Mouse (Mus musculus) right cerebral cortex, postnatal 14 days (tissue): ENCODE data around the gene Agbl3.

Source experiments
- DNase-seq: peaks from one replicate; pipeline ENCODE4 v3.0.0; 2022

Agbl3 gene

DNA sequence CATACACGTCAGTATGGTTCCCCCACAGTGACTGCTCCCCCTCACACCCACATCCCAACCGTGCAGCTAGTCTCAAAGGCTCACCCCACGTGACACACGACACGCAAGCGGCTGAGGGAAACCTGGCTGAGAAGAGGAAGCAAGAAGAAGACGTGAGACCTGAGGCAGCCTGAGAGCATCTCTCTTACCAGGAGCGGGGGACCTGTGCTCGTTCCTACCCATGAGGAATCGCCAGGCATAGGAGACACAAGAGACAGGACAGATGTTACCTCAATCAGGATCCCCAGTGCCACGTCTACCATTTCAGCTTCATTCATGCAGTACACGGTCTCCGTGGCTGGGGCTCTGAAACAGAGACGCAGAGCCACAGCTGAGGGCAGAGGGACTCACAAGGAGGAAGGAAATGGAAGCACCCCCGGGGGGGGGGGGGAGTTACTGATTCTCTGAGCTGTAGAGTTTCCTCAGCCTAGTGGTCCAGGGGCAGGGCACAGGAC, 95.1 kb downstream of the Agbl3 start:
- DNase-seq = no peak

DNA sequence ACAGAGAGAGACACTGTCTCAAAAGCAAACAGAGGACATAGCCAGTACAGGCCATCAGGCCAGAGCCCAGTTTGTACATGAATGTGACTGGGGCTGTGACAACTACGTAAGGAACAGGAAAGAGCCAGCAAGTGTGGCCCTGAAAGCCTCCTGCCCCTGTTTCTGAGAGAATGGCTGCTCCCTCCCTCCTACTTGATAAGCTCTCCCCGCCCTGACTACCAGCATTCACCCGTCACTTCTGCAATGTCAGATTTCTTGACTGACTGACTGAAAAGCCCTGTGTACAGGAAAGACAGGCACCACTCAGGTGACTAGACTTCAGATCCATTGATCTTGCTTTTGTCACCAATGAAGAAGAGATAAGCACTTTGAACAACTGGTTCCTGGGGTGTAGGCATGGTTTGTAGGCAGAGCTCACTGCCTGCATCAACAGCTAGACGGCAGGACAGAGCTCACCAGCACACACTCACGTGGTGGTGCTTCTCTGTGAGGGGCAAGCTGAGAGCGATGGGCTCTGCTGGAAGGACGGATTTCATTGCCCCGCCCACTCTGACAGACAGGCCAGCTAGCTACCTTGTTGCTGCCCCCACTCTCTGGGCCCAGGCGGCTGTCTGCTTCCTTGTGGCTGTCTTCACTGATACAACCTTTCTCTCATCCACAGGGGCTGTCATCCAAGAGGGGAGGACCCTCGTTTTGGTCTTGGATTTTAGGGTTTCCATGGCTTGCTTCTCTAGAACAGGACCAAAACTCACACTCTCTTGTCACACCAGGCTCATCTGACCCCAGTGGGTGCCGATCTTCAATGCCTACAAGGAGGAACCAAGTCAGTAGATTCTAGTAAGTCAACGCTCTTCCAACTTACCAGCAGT, 96.0 kb downstream of the Agbl3 start:
- no peak for DNase-seq

DNA sequence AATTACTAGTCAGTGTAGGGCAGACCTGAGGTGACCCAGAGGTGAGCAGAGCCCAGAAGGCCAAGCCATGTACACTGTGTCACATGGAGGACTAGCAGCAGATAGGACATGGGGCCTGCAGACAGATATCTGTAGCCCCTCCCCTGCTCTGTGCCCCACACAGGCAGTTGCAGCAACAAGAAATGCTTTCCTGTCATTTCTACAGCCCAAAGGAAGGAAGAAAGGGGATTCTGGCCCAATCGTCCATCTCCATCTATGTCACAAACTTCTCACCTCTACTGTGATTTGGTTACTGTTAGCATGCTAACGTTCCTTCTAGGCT, 96.6 kb downstream of the Agbl3 start:
- DNase-seq = no peak

DNA sequence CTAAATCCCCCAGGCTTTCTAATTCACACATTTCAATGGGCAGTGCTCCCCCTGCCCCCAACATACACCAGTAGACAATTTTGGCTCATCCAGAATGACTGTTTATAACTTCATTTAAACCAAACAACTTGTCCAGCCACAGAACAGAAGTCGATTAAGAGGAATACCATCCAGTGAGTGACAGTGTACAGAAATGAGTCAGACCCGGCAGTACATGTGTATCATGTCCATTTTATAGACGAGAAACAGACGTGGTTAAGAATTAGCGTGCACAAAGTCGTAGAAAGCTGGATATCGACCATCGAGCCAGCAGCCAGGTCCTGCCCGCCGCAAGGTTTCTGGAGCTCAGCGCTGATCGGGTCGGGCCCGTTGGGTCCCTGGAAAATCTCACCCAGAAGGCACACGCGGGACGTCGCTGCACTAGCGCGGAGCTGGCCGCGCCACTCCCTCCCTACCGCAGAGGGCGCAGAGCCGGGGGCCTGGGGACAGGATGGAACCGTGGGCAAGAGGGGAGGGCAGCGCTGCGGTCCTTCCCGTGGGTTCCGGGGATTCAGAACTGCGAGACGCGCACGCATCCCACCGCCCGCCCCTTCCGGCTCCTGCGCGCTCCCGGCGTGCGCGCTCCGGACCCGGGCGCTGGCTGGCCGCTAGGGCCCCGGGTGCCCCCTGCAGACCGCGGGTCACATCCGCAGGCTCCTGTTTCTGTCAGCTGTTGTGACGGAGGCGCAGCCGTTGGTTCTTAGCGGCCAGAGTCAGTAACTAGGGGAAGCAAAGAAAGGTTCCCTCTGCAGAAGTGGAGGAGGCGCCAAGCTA, 97.5 kb downstream of the Agbl3 start, which contains the start of gene Cyren:
Cyren (minus strand) TSS at position 552 of the 813 bp plus-strand sequence.
- peak; percentile 88 for DNase-seq

DNA sequence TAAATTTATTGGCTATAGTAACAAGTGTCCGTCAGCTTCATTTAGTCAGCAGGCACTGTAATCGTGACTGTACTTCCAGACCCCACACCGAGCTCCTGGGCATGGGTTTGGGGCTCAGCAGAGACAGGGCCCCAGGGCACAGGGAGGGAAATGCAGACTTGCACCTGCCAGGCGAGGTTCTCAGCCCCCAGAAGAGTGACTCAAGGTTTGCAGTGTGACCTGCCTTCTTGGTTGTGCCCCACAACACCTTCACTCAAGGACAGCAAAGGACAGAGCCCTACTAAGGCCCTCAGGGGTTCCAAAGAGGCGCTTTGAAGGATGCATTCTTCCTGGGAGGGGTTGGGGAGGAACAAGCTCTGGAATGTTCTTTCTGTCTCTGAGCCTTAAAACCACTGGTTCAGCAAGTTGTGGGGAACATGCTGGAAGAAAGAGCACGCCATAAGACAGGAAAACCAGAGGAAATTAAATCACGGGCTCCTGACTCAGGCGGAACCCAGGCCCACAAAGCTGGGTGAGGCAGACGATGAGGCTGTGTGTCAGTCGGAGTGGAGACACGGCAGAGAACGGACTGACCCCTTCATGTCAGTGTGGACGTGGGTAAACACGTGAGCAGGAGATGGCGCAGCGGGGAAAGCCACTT, 99.0 kb downstream of the Agbl3 start:
- DNase-seq = no peak

DNA sequence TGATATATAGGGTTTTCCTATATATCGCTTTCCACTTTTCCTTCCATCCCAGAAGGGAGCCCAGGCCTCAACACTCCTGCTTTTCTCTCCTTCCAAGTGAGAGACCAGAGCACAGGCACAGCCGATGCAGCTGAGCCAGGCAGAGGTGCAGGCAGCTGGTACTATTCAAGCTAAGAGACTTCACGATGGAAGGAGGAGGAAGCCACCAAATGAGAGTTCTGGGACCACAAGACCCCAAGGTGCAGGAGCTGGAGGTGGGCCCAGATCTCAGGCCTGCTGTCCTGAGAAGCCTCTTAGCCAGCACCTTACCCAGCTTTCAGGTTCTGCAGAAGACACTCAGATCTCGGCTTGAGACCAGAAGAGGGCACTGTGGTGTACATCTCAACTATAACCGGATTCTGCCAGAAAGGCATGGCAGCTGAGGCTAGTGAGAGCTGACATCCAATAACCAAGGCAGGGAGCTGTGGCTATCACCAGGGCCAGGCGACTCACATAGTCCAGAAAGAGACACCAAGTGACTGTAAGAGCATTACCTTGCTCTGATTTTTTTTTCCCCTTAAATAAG, 99.8 kb downstream of the Agbl3 start:
- peak; percentile 55 for DNase-seq

DNA sequence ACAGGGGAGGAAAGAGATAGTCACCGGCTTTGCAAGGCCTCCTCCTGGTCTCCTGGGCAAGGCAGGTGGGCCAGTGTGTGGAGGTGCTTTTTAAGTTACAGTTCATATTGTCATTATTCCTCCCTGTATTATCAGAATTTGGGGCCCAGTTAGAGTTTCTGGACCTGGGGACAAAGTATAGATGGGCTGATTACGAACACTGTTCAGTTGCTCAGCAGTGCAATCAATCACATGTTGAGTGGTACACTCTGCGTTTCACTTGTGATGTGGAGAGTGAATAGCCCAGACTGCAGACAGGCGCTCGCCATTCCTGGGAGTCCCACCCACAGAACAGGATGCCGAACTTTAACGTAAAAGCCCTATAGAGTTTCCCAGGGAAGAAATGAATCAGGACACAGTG, 104.5 kb downstream of the Agbl3 start:
- no peak for DNase-seq

DNA sequence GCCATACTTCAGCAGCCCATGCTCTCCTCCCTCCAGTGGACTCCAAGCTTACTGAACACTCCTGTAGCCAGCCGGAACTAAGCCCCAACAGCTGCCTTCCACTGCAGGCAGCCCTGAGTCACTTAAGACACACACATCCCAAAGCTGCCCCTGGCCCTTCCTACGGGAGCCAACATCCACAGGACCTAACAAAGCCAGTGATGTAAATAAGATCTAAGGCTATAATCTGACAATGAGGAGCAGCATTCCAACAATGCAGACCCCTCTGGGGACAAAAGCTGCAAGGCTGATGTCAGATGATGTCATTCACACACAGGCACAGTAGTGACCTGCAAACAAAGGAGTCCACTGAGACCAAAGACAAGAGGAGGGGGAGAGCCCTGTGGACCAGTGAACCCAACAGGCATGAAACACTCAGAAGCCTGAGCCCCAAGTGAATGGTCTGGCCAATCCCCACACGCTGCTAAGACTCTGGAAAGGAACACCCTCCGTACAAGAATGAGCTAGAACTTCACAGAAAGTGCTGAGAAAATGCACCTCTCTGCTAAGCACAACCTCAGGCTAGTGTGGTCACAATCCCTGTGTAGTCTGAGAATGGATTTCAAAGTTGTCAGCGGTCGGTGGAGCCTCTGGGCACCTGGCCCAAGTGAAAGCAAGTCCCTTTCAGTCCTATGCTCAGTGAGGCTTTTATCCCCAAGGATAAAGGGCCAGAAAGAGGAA, 107.1 kb downstream of the Agbl3 start:
- no peak for DNase-seq

DNA sequence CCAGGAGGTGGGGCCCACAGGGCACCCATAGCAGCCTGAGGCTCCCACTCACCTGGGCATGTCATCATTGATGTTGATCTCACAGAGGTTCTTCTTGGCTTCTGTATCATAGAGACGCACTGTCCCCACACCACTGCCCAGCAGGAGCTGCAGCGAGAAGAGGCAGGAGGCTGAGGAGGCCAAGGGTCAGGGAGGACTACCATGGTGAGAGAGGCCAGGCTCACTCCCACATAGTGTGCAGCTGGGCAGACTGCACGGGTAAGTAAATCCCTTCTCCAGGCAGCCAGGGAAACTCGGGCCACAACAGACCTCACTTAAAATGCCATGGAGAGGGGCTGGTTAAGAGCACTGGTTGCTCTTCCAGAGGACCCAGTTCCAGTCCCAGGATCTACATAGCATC, 109.0 kb downstream of the Agbl3 start:
- no peak for DNase-seq

DNA sequence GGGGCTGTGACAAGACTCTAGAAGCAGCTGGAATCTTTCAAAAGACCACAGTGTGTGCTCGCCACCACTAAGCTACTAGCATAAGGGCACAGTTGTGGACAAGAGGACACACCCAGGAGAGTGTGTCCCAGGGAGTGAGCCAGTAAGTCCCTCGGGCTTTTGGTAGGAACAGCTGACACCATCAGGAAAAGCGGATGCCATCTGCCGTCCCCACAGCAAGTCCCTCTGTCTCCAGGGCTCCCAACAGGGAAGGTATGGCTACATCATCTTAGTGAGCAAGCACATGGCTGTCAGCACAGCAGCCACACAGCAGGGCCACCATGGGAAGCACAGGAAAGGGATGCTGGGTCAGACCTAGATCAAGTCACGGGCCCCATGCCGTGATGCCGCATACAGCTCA, 115.3 kb downstream of the Agbl3 start:
- no peak for DNase-seq

DNA sequence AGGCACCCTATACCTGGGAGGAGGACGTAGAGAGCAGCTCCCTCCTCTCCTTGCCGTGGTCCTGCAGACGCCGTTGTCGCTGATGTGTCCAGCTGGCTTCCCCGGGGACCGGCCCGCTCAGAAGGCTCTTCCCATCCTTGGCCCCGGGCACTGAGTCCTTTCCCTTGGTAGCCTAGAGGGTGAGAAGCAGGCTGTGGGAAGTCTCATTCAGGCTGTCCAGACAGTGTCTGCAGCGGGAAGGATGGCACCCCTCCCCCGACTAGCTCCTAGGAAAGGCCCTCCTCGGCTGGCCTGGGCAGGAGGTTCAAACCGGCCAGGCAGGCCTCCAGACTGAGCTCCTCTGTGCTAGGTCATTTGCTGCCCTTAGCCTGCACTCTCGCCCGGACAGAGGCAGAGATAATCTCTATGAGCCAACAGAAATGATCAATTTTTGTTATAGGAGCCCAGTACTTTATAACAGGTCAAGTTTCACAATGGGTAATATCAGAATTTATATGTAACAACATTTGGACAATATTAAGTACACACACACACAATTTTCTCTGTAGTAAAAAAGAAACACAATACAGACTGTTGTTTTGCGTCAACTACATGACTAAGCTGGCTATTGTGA, 116.0 kb downstream of the Agbl3 start:
- no peak for DNase-seq

DNA sequence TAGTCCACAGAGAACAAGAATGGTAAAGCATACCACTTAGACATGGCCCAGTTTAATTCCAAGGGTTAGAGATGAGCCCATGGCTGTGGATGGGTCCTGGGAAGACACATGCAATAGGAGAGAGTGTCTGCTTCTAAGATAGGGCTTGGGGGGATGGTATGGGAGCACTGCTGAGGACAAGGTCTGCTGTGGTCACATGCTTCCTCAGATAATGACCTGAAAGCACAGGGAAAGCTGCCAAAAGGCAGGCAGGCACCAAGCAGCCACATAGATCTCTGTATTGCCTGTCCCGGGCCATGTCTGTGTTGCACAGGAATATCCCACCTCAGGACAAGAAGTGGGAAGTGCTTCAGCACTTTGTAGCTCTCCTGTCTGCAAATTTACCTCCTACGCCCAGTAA, 118.9 kb downstream of the Agbl3 start:
- no peak for DNase-seq

DNA sequence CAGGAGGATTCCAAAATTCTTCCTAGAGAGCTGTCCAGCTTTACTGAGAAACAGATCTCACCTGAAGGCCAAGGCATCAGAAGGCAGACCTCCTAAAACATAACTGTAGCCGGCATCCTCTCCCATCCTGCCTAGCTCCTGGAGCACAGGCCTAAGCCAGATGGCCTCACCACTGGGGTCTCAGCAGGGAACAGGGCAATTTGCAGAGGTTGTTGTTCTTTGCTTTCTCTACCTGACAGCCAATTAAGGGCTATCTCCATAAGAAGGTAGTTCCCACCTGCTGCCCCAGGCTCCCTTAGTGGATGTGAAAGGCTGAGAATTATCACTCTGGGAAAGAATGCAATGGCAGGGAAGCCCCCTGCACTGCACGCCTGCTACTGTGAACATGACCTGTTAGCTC, 120.8 kb downstream of the Agbl3 start:
- no peak for DNase-seq

DNA sequence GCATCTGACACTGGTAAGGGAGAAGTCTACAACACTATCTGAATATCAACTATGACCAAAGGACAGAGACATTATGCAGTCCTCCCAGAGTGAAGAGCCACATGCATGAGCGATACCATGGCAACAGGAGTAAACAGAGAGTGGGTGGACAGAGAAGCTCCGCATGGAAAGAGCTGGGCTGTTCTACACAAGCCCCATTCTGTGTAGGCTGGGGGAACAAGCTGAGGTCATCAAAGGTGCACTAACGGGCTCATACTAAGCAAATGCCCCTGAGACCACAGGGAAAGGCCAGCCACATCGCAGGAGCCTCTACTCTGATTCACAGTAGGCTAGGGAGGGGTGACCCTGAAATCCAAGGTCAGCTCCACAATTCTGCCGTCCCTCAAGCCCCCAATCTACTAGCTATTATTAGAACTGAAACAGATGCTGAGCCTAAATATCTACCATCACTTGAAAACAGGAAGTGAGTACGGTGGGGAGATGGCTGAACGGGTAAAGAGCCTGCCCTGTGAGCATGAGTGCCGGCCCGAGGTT, 121.7 kb downstream of the Agbl3 start:
- no peak for DNase-seq

DNA sequence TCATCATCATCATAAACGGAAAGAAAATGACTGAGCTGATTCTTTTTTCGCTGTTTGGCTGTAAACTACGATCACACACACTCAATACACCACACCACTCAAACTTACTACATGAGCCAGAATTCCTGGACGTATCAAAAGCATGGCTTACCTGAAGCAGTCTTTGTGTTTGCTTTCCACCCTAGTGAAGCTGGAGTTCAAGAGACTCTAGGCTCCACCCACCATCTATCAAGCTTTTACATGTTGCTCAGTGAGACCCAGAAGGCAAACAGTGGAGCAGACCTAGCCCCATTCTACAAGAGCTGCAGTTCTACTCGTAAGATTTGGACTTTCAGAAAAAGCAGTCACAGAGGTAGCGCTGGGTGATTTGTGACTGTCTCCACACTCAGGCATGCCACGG, 122.3 kb downstream of the Agbl3 start:
- DNase-seq = no peak

DNA sequence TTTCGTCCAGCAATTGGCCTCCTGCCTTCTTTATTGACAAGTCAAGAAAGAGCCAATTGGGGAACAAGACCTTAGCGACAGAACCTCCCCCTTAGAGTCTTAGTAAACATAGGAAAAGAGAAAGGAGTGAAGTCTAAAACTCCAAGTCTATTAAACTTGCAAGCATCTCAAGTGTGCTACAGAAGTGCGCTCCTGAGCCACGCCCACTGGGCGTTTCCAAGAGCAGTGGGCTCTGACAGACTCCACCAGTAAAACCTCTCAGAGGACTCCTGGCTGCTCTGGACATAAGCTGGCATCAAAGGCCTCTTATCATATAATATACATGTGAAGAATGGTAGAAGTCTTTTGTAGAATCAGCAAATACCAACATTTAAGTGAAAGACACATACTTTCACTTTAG, 123.2 kb downstream of the Agbl3 start:
- no peak for DNase-seq

DNA sequence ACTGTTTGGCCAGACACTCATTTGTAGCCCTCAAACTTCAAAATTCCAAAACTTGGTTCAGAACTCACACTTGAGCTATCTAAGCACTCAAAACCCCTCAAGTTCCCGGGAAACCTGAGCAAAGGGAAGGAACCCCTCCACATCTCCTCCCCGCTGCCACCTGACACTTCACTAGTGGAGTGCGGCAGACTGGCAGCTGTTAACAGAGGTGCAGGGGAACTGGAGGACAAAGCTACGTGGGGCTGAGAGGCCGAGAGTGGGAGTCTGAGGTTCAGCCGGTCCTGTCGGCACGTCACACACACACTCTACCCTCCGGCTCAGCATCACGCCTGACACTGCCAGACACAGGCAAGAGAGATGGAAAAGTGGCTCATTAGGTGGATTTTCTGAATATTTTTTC, 123.6 kb downstream of the Agbl3 start:
- no peak for DNase-seq

DNA sequence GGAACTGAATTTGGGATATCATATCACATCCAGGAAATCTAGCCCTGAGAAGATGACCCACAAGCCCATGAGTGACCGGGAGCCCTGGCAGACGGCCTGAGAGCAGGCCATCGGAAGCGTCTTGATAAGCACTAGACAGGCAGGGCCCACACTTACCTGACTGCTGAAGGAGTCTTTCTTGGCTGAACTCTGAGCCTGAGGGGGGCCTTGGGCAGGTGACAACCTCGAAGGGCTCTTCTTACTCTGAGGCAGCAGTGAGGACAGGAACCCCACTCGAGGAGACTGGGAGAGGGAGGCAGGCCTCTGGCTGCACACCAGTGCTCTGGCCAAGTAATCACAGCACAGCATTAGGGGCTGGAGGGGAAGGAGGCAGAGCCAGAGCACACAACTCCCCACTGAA, 124.1 kb downstream of the Agbl3 start:
- DNase-seq = no peak

DNA sequence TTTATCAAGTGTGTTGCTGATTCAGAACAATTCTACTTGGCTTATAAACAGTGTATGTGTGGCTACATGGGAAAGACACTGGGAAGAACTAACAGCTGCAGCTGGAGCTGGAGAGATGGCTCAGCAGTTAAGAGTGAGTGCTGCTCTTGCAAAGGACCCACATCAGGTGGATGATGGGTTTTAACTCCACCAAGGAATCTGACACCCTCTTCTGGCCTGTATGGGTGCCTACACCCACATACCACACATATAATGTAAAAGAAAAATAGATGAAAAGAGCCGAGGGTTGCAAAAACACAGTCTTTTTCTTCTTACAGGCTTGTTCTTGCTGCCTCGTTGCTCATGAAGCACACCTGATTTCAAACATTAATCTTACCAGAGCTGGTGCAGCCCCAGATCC, 125.9 kb downstream of the Agbl3 start:
- DNase-seq = no peak

DNA sequence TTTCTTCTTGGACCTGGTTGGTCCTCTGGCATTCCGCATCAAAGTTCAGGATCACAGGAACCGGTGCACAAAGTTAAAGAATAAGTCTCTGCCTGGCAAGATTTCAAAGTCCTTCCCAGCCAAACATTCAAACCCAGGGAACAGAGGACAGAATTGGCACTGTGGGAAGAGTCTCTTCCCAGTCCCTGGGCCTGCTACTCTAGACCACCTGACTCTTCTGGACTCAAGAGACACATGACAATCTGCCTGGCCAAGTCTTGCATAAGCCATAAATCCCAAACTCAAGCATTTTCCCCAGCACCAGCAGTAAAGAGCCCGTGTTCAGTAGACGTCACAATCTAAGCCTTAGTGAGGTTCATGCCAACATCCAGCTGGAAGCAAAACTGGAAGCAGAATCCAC, 126.4 kb downstream of the Agbl3 start:
- DNase-seq = no peak

DNA sequence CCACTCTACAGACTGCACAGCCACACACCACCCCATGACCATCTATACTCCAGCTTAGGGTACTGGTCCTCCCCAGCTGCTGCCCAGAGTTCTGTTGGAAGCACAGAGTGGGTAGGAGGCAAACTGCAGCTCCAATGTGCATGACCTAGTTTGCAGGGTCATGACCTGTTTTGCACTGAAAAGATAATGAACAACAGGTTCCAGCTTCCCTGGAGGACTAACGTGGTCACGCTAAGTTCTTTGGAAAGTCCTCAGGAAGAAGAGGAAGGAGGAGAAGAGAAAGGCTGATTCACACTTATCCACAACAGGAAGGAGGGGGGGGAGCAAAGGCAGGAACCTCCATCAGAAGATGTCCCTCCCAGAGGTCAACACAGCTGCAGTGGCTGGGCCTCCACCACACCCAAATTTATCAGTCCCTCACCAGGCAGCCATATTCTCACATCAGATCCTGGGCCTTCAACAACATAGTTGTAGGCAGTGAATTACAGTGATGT, 126.9 kb downstream of the Agbl3 start:
- DNase-seq = no peak
